Mouse (Mus musculus): ENCODE measurements around the gene Tspyl4.
"Not testable (repeated sequence)": the region's sequence is repeated elsewhere in the genome, so short reads cannot be mapped to it uniquely, and the experiment has no call there.

Tspyl4 gene

GRCm38 (mm10) chr10:34297299-34297979, at the start of gene Tspyl4:
TSS of gene Tspyl4 (plus strand) at chr10:34297442.
- peak; percentile 93 for DNase-seq

- DNase-seq: no peak
Observed at GRCm38 (mm10) chr10:34247757-34248156, 49.5 kb upstream of the Tspyl4 start.

- DNase-seq: no peak
Observed at GRCm38 (mm10) chr10:34249594-34249993, 47.6 kb upstream of the Tspyl4 start.

- DNase-seq: not testable (repeated sequence)
Observed at GRCm38 (mm10) chr10:34252833-34253232, 44.4 kb upstream of the Tspyl4 start.

- no peak for DNase-seq
Observed at GRCm38 (mm10) chr10:34265106-34265505, 32.1 kb upstream of the Tspyl4 start.

- DNase-seq: no peak
Observed at GRCm38 (mm10) chr10:34267312-34268070, 29.8 kb upstream of the Tspyl4 start.

- DNase-seq: peak; percentile 27
Observed at GRCm38 (mm10) chr10:34271681-34272080, 25.6 kb upstream of the Tspyl4 start.

GRCm38 (mm10) chr10:34280591-34281175, 16.6 kb upstream of the Tspyl4 start:
- DNase-seq: peak; percentile 41

- no peak for DNase-seq
Observed at GRCm38 (mm10) chr10:34281211-34281961, 15.9 kb upstream of the Tspyl4 start.

GRCm38 (mm10) chr10:34281962-34282388, 15.3 kb upstream of the Tspyl4 start, which contains the start of gene Tspyl1:
TSS of gene Tspyl1 (plus strand) at chr10:34282190.
- peak; percentile 97 for DNase-seq

- peak; percentile 51 for DNase-seq
Observed at GRCm38 (mm10) chr10:34282420-34283238, 14.6 kb upstream of the Tspyl4 start.

- DNase-seq: no peak
Observed at GRCm38 (mm10) chr10:34296911-34297298, 337 bp upstream of the Tspyl4 start.

- DNase-seq: no peak
Observed at GRCm38 (mm10) chr10:34297980-34298753, 925 bp downstream of the Tspyl4 start.

GRCm38 (mm10) chr10:34300368-34300767, 3.1 kb downstream of the Tspyl4 start:
- no peak for DNase-seq

GRCm38 (mm10) chr10:34307070-34307469, 9.8 kb downstream of the Tspyl4 start:
- no peak for DNase-seq

GRCm38 (mm10) chr10:34309915-34310685, 12.9 kb downstream of the Tspyl4 start:
- DNase-seq: no peak

- DNase-seq: no peak
Observed at GRCm38 (mm10) chr10:34312536-34312935, 15.3 kb downstream of the Tspyl4 start.

GRCm38 (mm10) chr10:34316571-34317216, 19.5 kb downstream of the Tspyl4 start:
- DNase-seq: peak; percentile 61

GRCm38 (mm10) chr10:34317217-34317606, 20.0 kb downstream of the Tspyl4 start:
- DNase-seq: no peak

- no peak for DNase-seq
Observed at GRCm38 (mm10) chr10:34320809-34321208, 23.6 kb downstream of the Tspyl4 start.
